Mouse (Mus musculus): ENCODE data around the gene Rasgrp1.
A peak's percentile ranks its signal among the peaks of the same experiment; 100 is the strongest.

Rasgrp1 gene

GRCm38 (mm10) chr2:117335552-117336188 lies 7.1 kb downstream of the Rasgrp1 start:
- DNase-seq (ENCODE audit: low spot score in 2 of 2), result no peak

GRCm38 (mm10) chr2:117331634-117332033 lies 11.2 kb downstream of the Rasgrp1 start:
- DNase-seq (ENCODE audit: low spot score in 2 of 2), result peak in 1 of 2 experiments; percentile 63

DNA sequence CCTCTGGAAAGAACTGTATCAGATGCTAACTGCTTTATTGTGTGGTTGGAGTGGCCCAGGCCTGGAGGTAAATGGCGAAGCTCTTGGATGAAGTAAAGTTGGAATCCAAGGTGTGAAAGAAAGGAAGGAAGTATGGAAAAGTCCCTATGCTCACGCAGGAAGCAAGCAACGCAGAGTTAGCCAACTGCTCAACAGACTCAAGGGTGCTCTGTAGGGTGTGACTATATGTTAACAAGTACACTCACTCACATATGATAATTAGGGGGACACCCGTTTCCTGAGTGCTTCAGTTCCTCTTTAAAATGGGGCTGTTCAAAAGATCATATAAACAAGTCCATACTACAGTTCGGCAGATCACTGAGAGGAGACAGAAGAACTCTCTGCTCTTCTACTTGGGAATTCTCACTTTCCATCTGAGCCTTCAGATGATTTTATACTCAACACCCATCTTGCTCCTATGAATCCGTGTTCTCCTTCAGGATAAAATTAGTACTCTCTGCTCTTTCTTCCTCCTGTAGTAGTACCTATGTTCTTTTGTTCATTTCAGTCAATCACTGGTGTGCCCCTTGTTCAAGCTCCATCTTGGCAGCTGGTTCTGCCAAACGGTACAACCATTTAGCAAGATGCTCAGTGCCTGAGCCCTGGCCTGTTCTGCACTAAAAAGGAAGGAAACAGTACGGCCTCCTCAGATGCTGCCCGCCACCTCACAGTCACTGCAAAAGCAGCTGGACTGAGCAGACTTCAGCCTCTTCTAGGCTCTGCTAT lies 14.1 kb downstream of the Rasgrp1 start:
- DNase-seq (ENCODE audit: low spot score in 2 of 2), result no peak

- no peak for DNase-seq (ENCODE audit: low spot score in 2 of 2)
These were observed 20.4 kb downstream of the Rasgrp1 start for GRCm38 (mm10) chr2:117322399-117322798.

- DNase-seq (ENCODE audit: low spot score in 2 of 2), result no peak
These were observed 21.6 kb downstream of the Rasgrp1 start for GRCm38 (mm10) chr2:117321231-117321630.

DNA sequence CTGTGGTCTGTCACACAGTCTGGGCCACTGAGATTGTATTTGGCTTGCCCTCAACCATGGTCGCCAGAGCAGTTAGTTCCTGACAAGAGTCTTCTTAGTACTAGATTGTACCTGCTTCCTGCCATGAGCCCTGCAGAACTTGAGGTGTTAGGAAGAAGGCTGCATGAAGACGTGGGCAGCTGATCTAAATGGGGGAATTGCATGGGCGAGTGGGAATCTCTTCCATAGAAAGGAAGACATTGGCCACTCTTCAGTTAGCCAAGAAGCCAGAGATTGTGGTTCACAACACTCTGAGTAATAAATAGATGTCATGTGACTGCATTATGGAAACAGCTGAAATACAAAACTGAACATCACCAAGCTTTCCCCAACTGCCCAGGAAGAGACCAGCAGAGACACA lies 23.8 kb downstream of the Rasgrp1 start:
- DNase-seq (ENCODE audit: low spot score in 2 of 2), result no peak

- no peak for DNase-seq (ENCODE audit: low spot score in 2 of 2)
These were observed 29.1 kb downstream of the Rasgrp1 start for GRCm38 (mm10) chr2:117313586-117314235.

- DNase-seq (ENCODE audit: low spot score in 2 of 2), result no peak
These were observed 30.3 kb downstream of the Rasgrp1 start for GRCm38 (mm10) chr2:117312441-117312895.

GRCm38 (mm10) chr2:117312030-117312429 lies 30.8 kb downstream of the Rasgrp1 start:
- DNase-seq (ENCODE audit: low spot score in 2 of 2), result no peak

DNA sequence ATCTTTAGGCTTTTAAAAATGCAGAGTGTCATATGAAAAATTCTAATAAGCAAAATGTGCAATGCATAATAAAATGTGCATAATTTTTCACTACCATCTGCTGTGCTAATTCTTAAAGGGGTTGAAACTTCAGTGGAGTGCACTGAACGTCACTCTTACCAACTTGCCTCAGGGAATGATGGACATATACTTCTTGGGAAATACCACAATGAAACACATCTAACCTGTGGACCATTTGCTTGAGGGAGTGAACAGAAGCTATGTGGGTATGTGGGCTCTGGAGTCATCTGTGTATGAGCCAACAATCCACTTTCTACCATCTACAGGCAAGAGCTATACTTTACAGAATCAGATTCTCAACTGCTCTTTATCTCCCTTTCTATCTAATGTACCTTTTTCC lies 31.5 kb downstream of the Rasgrp1 start:
- no peak for DNase-seq (ENCODE audit: low spot score in 2 of 2)

- DNase-seq (ENCODE audit: low spot score in 2 of 2), result no peak
These were observed 33.8 kb downstream of the Rasgrp1 start for GRCm38 (mm10) chr2:117309046-117309445.

DNA sequence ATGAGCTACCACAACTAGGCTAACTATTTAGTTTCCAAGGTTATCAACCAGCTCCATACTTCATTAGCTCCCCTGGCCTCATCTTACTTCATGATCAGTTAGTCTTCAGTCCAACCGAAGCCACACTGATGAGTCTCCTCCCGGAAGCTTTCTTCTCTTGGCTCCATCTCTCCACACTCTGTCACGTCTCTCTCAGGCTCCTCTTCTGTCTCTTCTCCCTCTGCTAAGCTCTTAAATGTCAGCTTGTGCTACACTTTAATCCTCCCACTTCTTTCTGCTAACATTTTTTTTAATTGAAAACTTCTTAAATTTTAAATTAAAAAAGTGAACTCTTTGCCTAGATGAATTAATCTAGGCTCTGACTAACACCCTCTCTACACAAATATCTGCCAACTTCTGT lies 34.8 kb downstream of the Rasgrp1 start:
- DNase-seq (ENCODE audit: low spot score in 2 of 2), result no peak

- DNase-seq (ENCODE audit: low spot score in 2 of 2), result no peak
These were observed 37.9 kb downstream of the Rasgrp1 start for GRCm38 (mm10) chr2:117304941-117305340.

GRCm38 (mm10) chr2:117303391-117304350 lies 39.1 kb downstream of the Rasgrp1 start:
- peak; percentile 13 to 80 for DNase-seq (ENCODE audit: low spot score in 2 of 2)

GRCm38 (mm10) chr2:117299596-117300448 lies 43.0 kb downstream of the Rasgrp1 start:
- DNase-seq (ENCODE audit: low spot score in 2 of 2), result no peak

- no peak for DNase-seq (ENCODE audit: low spot score in 2 of 2)
These were observed 54.5 kb downstream of the Rasgrp1 start for GRCm38 (mm10) chr2:117288291-117288690.

GRCm38 (mm10) chr2:117263786-117264408 lies 78.9 kb downstream of the Rasgrp1 start:
- DNase-seq (ENCODE audit: low spot score in 2 of 2), result peak; percentile 62 to 79

GRCm38 (mm10) chr2:117262184-117262583 lies 80.6 kb downstream of the Rasgrp1 start:
- DNase-seq (ENCODE audit: low spot score in 2 of 2), result no peak

DNA sequence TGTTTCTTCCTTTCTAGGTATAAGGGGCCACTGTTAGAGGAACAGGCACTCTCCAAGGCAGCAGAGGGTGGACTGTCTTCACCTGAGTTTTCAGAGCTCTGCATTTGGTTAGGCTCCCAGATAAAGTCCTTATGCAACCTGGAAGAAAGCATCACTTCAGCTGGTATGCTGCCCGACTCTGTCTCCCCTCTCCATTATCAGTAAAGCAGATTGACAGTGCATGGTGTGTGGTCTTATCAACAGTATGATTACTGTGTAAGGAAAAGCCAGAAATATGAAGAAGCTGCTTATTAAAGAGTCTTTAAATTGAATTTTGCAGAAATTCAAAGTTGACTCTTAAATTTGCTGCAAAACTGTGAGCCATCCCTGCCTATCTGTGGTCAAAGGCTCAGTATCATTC lies 85.2 kb downstream of the Rasgrp1 start:
- DNase-seq (ENCODE audit: low spot score in 2 of 2), result no peak

GRCm38 (mm10) chr2:117255415-117255814 lies 87.4 kb downstream of the Rasgrp1 start:
- DNase-seq (ENCODE audit: low spot score in 2 of 2), result no peak

Data from spleen, postnatal 10 days (tissue).